Mouse (Mus musculus) gastrocnemius, adult 18-20 months (tissue): ENCODE measurements around the gene Pmf1. TPM values are rescaled to one million over a fixed set of nuclear protein-coding genes. Genes with fewer than 3 reads are reported as not detected.
"Not testable (repeated sequence)": the region's sequence is repeated elsewhere in the genome, so short reads cannot be mapped to it uniquely, and the experiment has no call there.

Experiments
- DNase-seq: peaks from one replicate; pipeline ENCODE4 v3.0.0; 2021; ENCODE audit warnings: low spot score
- total RNA-seq, 2 experiments: library from RNA; stranded (reverse); gene quantifications; 2 replicates each; pipeline ENCODE4 v1.2.3; 2021

Gene Pmf1
- total RNA-seq, 2 experiments from 2014 or later = 16.9 to 17.4 TPM

- no peak for DNase-seq
Measured at GRCm38 (mm10) chr3:88395742-88396141, 14.4 kb downstream of the Pmf1 start.

- no peak for DNase-seq
Measured at GRCm38 (mm10) chr3:88395288-88395687, 14.8 kb downstream of the Pmf1 start.

- DNase-seq = no peak
Measured at GRCm38 (mm10) chr3:88393776-88394375, 16.3 kb downstream of the Pmf1 start.

GRCm38 (mm10) chr3:88384364-88384763, 25.8 kb downstream of the Pmf1 start, which contains the start of gene Bglap:
TSS of gene Bglap (minus strand) at chr3:88384464.
- DNase-seq = no peak

- DNase-seq = not testable (repeated sequence)
Measured at GRCm38 (mm10) chr3:88382383-88382782, 27.7 kb downstream of the Pmf1 start.

- DNase-seq = not testable (repeated sequence)
Measured at GRCm38 (mm10) chr3:88381389-88382315, 28.5 kb downstream of the Pmf1 start.

- not testable (repeated sequence) for DNase-seq
Measured at GRCm38 (mm10) chr3:88378599-88378998, 31.5 kb downstream of the Pmf1 start, which contains the start of gene Bglap2. TSS of gene Bglap2 (minus strand) at chr3:88378699.

- DNase-seq = not testable (repeated sequence)
Measured at GRCm38 (mm10) chr3:88376644-88377043, 33.5 kb downstream of the Pmf1 start.

- DNase-seq = not testable (repeated sequence)
Measured at GRCm38 (mm10) chr3:88375750-88376626, 34.1 kb downstream of the Pmf1 start.

- not testable (repeated sequence) for DNase-seq
Measured at GRCm38 (mm10) chr3:88372643-88373042, 37.5 kb downstream of the Pmf1 start, which contains the start of gene Bglap3. TSS of gene Bglap3 (minus strand) at chr3:88372743.

- DNase-seq = peak; percentile 75
Measured at GRCm38 (mm10) chr3:88368511-88368910, 41.6 kb downstream of the Pmf1 start.

- DNase-seq = not testable (repeated sequence)
Measured at GRCm38 (mm10) chr3:88367517-88367916, 42.6 kb downstream of the Pmf1 start.

- not testable (repeated sequence) for DNase-seq
Measured at GRCm38 (mm10) chr3:88366830-88367428, 43.2 kb downstream of the Pmf1 start.

- DNase-seq = no peak
Measured at GRCm38 (mm10) chr3:88365705-88366361, 44.3 kb downstream of the Pmf1 start.

GRCm38 (mm10) chr3:88364337-88364736, 45.8 kb downstream of the Pmf1 start, which contains the start of gene Paqr6:
TSS of gene Paqr6 (plus strand) at chr3:88364584.
- DNase-seq = peak; percentile 66

- DNase-seq = no peak
Measured at GRCm38 (mm10) chr3:88363700-88364099, 46.4 kb downstream of the Pmf1 start.

GRCm38 (mm10) chr3:88361612-88362313, 48.4 kb downstream of the Pmf1 start:
- no peak for DNase-seq

GRCm38 (mm10) chr3:88361096-88361495, 49.0 kb downstream of the Pmf1 start:
- no peak for DNase-seq

- no peak for DNase-seq
Measured at GRCm38 (mm10) chr3:88359989-88360388, 50.1 kb downstream of the Pmf1 start.

- no peak for DNase-seq
Measured at GRCm38 (mm10) chr3:88359584-88359983, 50.5 kb downstream of the Pmf1 start.
